In genomic region chr1:166901574-166901973, GRCm38 (mm10) we compare ENCODE assay signal across 27 mouse cellular contexts.
"Had no signal": no experiment of that assay in that cellular context is flagged by ENCODE, and none has a peak within 500 bp of the region (broad histone marks: within the 10 kb centered on the region; RNA-seq: fewer than 3 reads in every experiment).

No protein-coding gene starts in this region.

- H3K27me3 ChIP-seq: heart, embryonic 12.5 days; hindbrain, embryonic 12.5 days; hindbrain, embryonic 15.5 days; kidney, embryonic 15.5 days; limb, embryonic 12.5 days; liver, embryonic 13.5 days; liver, embryonic 15.5 days had no signal

- H3K27ac ChIP-seq: heart, embryonic 10.5 days; hindbrain, embryonic 10.5 days; hindbrain, embryonic 12.5 days; hindbrain, embryonic 15.5 days; hindbrain, postnatal 0 days; kidney, embryonic 15.5 days; kidney, postnatal 0 days; limb, embryonic 12.5 days; liver, embryonic 13.5 days; liver, embryonic 15.5 days had no signal

- H3K4me1 ChIP-seq: heart, embryonic 10.5 days; heart, embryonic 12.5 days; liver, embryonic 13.5 days; liver, embryonic 15.5 days had no signal

- ATAC-seq: hindbrain, postnatal 0 days; intestine, embryonic 16.5 days had no signal

- H3K9ac ChIP-seq: heart, embryonic 12.5 days; hindbrain, embryonic 12.5 days; hindbrain, embryonic 15.5 days; kidney, embryonic 15.5 days; limb, embryonic 12.5 days; liver, embryonic 13.5 days; liver, embryonic 15.5 days had no signal

- H3K36me3 ChIP-seq: heart, embryonic 10.5 days; heart, embryonic 12.5 days; hindbrain, embryonic 10.5 days; hindbrain, embryonic 12.5 days; hindbrain, embryonic 15.5 days; kidney, embryonic 15.5 days; limb, embryonic 10.5 days; limb, embryonic 12.5 days; liver, embryonic 13.5 days; liver, embryonic 15.5 days had no signal

- H3K4me3 ChIP-seq: heart, embryonic 10.5 days; heart, embryonic 12.5 days; hindbrain, embryonic 10.5 days; hindbrain, embryonic 12.5 days; hindbrain, embryonic 15.5 days; kidney, embryonic 15.5 days; limb, embryonic 10.5 days; limb, embryonic 12.5 days; liver, embryonic 13.5 days; liver, embryonic 15.5 days had no signal

- H3K9me3 ChIP-seq: heart, embryonic 10.5 days; hindbrain, embryonic 10.5 days; hindbrain, embryonic 12.5 days; hindbrain, embryonic 15.5 days; kidney, embryonic 15.5 days; limb, embryonic 10.5 days; limb, embryonic 12.5 days; liver, embryonic 13.5 days; liver, embryonic 15.5 days had no signal

- H3K4me2 ChIP-seq: heart, embryonic 12.5 days; hindbrain, embryonic 12.5 days; hindbrain, embryonic 15.5 days; kidney, embryonic 15.5 days; limb, embryonic 12.5 days; liver, embryonic 11.5 days; liver, embryonic 13.5 days; liver, embryonic 15.5 days had no signal

- DNase-seq: gastrocnemius, postnatal 14 days; gastrocnemius, postnatal 36 days; heart, adult 18-20 months; heart, postnatal 10 days; heart, postnatal 4 days; kidney, adult 11 months; kidney, adult 2 months; kidney, adult 9 months; kidney, postnatal 14 days; kidney, postnatal 36 days; layer of hippocampus, adult 9-11 months; layer of hippocampus, postnatal 36 days; liver; liver, embryonic 13.5 days had no signal
